Mouse (Mus musculus): ENCODE data around the gene Lyl1.

Gene Lyl1

GRCm38 (mm10) chr8:84700941-84701911, at the start of gene Lyl1:
Gene Lyl1, plus strand, starts transcription at chr8:84701457.
- no peak for DNase-seq (ENCODE audit: extremely low spot score, low read depth, low spot score)

GRCm38 (mm10) chr8:84653092-84653631, 48.1 kb upstream of the Lyl1 start:
- no peak for DNase-seq (ENCODE audit: extremely low spot score, low read depth, low spot score)

GRCm38 (mm10) chr8:84654597-84654996, 46.7 kb upstream of the Lyl1 start:
- DNase-seq (ENCODE audit: extremely low spot score, low read depth, low spot score), result no peak

GRCm38 (mm10) chr8:84655336-84656190, 45.7 kb upstream of the Lyl1 start:
- no peak for DNase-seq (ENCODE audit: extremely low spot score, low read depth, low spot score)

- DNase-seq (ENCODE audit: extremely low spot score, low read depth, low spot score), result no peak
These were observed 45.1 kb upstream of the Lyl1 start for GRCm38 (mm10) chr8:84656191-84656525.

GRCm38 (mm10) chr8:84656641-84657126, 44.6 kb upstream of the Lyl1 start:
- DNase-seq (ENCODE audit: extremely low spot score, low read depth, low spot score), result no peak

- no peak for DNase-seq (ENCODE audit: extremely low spot score, low read depth, low spot score)
These were observed 44.1 kb upstream of the Lyl1 start for GRCm38 (mm10) chr8:84657203-84657602.

GRCm38 (mm10) chr8:84657680-84658079, 43.6 kb upstream of the Lyl1 start:
- DNase-seq (ENCODE audit: extremely low spot score, low read depth, low spot score), result no peak

- no peak for DNase-seq (ENCODE audit: extremely low spot score, low read depth, low spot score)
These were observed 42.3 kb upstream of the Lyl1 start for GRCm38 (mm10) chr8:84658951-84659350.

- no peak for DNase-seq (ENCODE audit: extremely low spot score, low read depth, low spot score)
These were observed 41.1 kb upstream of the Lyl1 start for GRCm38 (mm10) chr8:84659936-84660818.

- DNase-seq (ENCODE audit: extremely low spot score, low read depth, low spot score), result no peak
These were observed 40.3 kb upstream of the Lyl1 start for GRCm38 (mm10) chr8:84660819-84661457.

GRCm38 (mm10) chr8:84661458-84661871, 39.8 kb upstream of the Lyl1 start:
- no peak for DNase-seq (ENCODE audit: extremely low spot score, low read depth, low spot score)

GRCm38 (mm10) chr8:84661961-84662571, 39.2 kb upstream of the Lyl1 start:
- DNase-seq (ENCODE audit: extremely low spot score, low read depth, low spot score), result no peak

- DNase-seq (ENCODE audit: extremely low spot score, low read depth, low spot score), result no peak
These were observed 38.6 kb upstream of the Lyl1 start, which contains the start of gene Ier2 for GRCm38 (mm10) chr8:84662581-84663065. Gene Ier2, minus strand, starts transcription at chr8:84662852.

- DNase-seq (ENCODE audit: extremely low spot score, low read depth, low spot score), result no peak
These were observed 37.6 kb upstream of the Lyl1 start for GRCm38 (mm10) chr8:84663483-84664327.

GRCm38 (mm10) chr8:84664566-84665384, 36.5 kb upstream of the Lyl1 start:
- DNase-seq (ENCODE audit: extremely low spot score, low read depth, low spot score), result no peak

- no peak for DNase-seq (ENCODE audit: extremely low spot score, low read depth, low spot score)
These were observed 35.8 kb upstream of the Lyl1 start for GRCm38 (mm10) chr8:84665385-84665893.

Measured in hindlimb bud, embryonic 11.5 days (tissue).